Mouse (Mus musculus): ENCODE results near the gene Med13. TPM values are rescaled to one million over a fixed set of nuclear protein-coding genes. Genes with fewer than 3 reads are reported as not detected.

Med13 gene
- polyA plus RNA-seq, 1 experiment from 2014 or later: 15.5 TPM

DNA sequence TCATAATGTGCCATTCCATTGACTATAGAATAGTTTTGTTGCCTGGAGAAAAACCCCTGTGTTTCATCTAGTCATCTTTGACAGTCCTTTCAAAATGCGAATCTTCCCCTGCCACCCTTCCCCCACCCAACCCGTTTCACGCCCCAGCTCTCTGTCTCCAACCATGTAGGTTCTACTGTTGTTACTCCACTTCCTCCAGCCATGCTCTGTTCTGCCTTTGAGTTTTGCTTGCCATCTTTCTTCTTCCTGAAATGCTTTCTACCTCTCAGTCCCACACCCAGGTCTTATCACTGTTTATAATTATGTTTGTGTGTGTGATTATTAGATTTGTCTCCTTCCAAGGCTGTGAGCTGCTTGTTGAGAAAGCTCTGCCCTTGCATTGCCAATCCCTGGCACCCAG, 26.7 kb upstream of the Med13 start:
- H3K4me1 ChIP-seq (replicated peaks; ENCODE audit: control insufficient read depth, insufficient read depth, low read length): no peaks in the 10 kb centered on the region

DNA sequence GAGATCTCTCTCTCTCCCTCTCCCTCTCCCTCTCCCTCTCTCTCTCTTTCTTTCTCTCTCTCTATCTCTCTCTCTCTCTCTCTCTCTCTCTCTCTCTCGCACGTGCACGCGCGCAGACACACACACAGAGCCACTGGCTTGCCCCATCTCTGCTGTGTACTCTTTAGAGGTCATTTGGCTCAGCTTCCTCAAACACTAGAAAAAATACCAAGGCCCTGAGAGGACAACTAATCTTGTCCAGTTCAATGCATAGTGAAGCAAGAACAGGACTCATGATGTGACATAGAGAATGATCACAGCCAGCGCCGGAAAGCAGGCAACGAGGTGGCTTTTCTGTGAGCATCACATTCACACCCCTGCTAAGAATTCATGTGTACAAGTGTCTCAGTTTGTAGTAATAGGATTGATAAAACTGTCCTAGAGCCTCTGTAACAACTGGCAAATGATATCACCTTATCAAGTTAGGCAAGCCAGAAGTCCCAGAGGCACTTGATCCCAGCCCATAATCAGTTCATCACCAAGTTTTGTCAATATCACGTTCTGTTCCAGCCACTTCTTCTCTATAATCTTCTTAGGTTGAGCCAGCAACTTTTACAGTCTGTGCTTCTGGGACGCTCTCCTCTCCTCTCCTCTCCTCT, 25.2 kb upstream of the Med13 start:
- no peaks in the 10 kb centered on the region for H3K36me3 ChIP-seq (ENCODE audit: control insufficient read depth, insufficient read depth, low read length)
- H3K9ac ChIP-seq (ENCODE audit: low read length): no peak overlapping the region
- ATAC-seq (replicated peaks; ENCODE audit: low FRiP score) (no peak), DNase-seq (ENCODE audit: low spot score) (no peak)
- H3K4me2 ChIP-seq (ENCODE audit: low read depth, low read length, severe bottlenecking): no peak overlapping the region
- no peaks in the 10 kb centered on the region for H3K9me3 ChIP-seq (ENCODE audit: control insufficient read depth, low read length)
- no peak overlapping the region for H3K4me3 ChIP-seq (ENCODE audit: low read depth, low read length)
- H3K27me3 ChIP-seq (ENCODE audit: control insufficient read depth, insufficient read depth, low read length): no peaks in the 10 kb centered on the region
- WGBS: 91% methylated on average over 10 of the region's 10 CpGs
- H3K27ac ChIP-seq (ENCODE audit: low read depth, low read length): no peak overlapping the region
- H3K4me1 ChIP-seq (replicated peaks; ENCODE audit: control insufficient read depth, insufficient read depth, low read length): no peaks in the 10 kb centered on the region

More for the DNA sequence above, 26.7 kb upstream of the Med13 start:
- Histone ChIP-seq H3K4me2 (ENCODE audit: low read depth, low read length, severe bottlenecking) (no peak overlapping the region), H3K9me3 (ENCODE audit: control insufficient read depth, low read length) (no peaks in the 10 kb centered on the region), H3K4me3 (ENCODE audit: low read depth, low read length) (no peak overlapping the region), H3K27me3 (ENCODE audit: control insufficient read depth, insufficient read depth, low read length) (no peaks in the 10 kb centered on the region), H3K9ac (ENCODE audit: low read length) (no peak overlapping the region), H3K36me3 (ENCODE audit: control insufficient read depth, insufficient read depth, low read length) (no peaks in the 10 kb centered on the region), H3K27ac (ENCODE audit: low read depth, low read length) (no peak overlapping the region)
- WGBS: 87% methylated on average over 3 of the region's 3 CpGs
- no peak for ATAC-seq (replicated peaks; ENCODE audit: low FRiP score)
- no peak for DNase-seq (ENCODE audit: low spot score)

DNA sequence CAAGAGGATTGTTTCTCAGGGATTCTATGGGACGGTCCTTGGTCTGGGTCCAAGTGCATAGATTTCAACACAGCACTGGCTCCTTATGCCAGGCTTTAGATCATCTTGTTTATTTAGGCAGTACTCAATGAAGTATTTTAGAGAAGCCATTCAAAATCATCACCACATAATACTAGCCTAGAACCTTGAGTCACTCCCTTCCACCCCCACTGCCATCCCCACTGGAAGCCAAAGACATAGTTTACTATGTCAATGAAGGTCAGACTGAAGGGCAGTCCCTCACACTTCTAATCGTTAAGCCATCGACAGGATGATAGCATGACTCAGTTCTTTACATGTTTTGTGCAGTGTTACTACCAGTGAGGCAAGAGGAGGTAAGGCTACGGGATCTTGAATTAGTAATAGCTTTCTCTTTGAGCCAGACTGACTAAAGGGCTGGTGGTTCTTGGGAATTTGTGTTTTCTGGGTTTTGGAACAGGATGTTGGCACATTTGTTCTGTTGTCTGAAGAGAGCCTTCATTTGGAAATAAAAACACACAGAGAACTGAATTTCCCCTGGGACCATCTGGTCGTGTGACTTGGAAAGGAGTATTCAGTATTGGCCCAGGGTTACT, 24.2 kb upstream of the Med13 start:
- Histone ChIP-seq H3K27me3 (ENCODE audit: control insufficient read depth, insufficient read depth, low read length) (no peaks in the 10 kb centered on the region), H3K27ac (ENCODE audit: low read depth, low read length) (no peak overlapping the region), H3K9me3 (ENCODE audit: control insufficient read depth, low read length) (no peaks in the 10 kb centered on the region), H3K4me1 (replicated peaks; ENCODE audit: control insufficient read depth, insufficient read depth, low read length) (no peaks in the 10 kb centered on the region), H3K4me3 (ENCODE audit: low read depth, low read length) (no peak overlapping the region), H3K4me2 (ENCODE audit: low read depth, low read length, severe bottlenecking) (no peak overlapping the region), H3K9ac (ENCODE audit: low read length) (no peak overlapping the region), H3K36me3 (ENCODE audit: control insufficient read depth, insufficient read depth, low read length) (no peaks in the 10 kb centered on the region)
- 81% methylated on average over 5 of the region's 5 CpGs for WGBS
- DNase-seq (ENCODE audit: low spot score): no peak
- no peak for ATAC-seq (replicated peaks; ENCODE audit: low FRiP score)

DNA sequence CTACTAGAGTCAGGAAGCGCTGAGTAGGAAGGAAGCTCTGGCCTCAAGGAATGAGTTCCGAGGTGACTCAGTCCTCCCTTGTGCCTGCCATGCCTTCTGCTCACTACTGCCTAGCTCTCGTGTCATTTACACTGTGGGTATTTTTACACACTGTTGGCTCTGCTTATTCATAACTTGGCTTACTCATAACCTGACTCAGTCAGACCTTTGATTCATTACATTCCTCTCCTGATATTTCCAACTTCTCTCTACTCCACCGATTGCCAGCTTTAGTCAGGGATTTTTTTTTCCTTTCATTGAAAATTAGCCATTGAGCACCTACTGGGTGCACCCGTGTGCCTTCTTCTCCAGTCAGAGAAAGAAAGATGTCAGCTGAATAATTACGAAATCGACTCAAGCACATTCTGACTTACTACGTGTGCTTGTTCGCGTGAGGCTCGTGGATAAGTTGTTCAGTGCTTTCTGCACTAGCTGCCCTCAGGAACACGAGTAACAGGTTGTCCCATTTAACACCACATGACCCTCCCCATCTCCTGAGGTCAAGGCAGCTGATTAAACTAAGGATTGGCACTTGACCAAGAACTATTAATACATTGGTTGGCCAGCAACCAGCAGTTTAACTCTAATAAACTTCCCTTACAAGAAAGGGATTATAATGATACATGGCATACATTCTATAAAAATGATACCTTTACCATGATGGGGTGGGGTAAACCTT, 23.3 kb upstream of the Med13 start:
- Histone ChIP-seq H3K9ac (ENCODE audit: low read length) (no peak overlapping the region), H3K9me3 (ENCODE audit: control insufficient read depth, low read length) (no peaks in the 10 kb centered on the region), H3K4me1 (replicated peaks; ENCODE audit: control insufficient read depth, insufficient read depth, low read length) (no peaks in the 10 kb centered on the region), H3K27ac (ENCODE audit: low read depth, low read length) (no peak overlapping the region), H3K36me3 (ENCODE audit: control insufficient read depth, insufficient read depth, low read length) (no peaks in the 10 kb centered on the region), H3K4me3 (ENCODE audit: low read depth, low read length) (no peak overlapping the region), H3K4me2 (ENCODE audit: low read depth, low read length, severe bottlenecking) (no peak overlapping the region), H3K27me3 (ENCODE audit: control insufficient read depth, insufficient read depth, low read length) (no peaks in the 10 kb centered on the region)
- 88% methylated on average over 12 of the region's 12 CpGs for WGBS
- ATAC-seq (replicated peaks; ENCODE audit: low FRiP score) (no peak), DNase-seq (ENCODE audit: low spot score) (no peak)

DNA sequence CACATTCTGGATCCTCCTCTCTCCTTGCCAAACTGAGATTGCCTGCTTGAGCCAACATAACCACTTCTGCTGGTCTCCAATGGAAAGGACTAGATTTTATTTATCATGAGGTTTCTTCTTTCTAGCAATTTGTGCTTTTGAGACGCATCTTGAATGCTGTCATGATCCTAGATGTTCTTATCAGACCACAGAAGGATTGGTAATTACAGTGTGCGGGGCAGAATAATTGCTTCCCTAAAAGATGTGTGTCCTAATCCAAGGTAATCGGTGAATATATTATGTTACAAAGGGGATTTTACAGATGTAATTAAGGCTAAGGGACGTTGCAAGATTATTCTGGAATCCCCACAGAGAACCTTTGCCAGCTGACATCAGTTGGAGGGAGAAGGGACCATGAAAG, 21.6 kb upstream of the Med13 start:
- 57% methylated on average over 4 of the region's 4 CpGs for WGBS
- no peak for ATAC-seq (replicated peaks; ENCODE audit: low FRiP score)

DNA sequence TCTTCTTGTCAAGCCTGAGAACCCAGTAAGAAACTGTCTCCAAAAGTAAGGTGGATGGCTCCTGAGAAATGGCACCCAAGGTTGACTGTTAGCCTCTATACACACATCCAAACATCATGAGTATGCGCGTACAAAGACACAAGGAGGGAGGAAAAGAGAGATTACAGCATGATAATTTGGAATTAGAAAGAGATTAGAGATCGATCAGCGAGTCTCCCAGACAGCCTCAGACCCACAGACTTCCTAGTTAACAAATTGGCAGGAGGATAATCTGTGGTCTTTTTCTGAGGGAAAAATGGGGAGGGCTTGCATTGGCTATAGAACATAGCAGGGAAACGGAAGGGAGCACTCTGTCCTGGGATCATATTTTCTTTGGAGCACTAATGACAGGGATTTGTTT, 20.4 kb upstream of the Med13 start:
- WGBS: 92% methylated on average over 5 of the region's 5 CpGs
- Histone ChIP-seq H3K27me3 (ENCODE audit: control insufficient read depth, insufficient read depth, low read length) (no peaks in the 10 kb centered on the region), H3K4me2 (ENCODE audit: low read depth, low read length, severe bottlenecking) (no peak overlapping the region), H3K36me3 (ENCODE audit: control insufficient read depth, insufficient read depth, low read length) (no peaks in the 10 kb centered on the region), H3K9ac (ENCODE audit: low read length) (no peak overlapping the region), H3K9me3 (ENCODE audit: control insufficient read depth, low read length) (no peaks in the 10 kb centered on the region), H3K4me1 (replicated peaks; ENCODE audit: control insufficient read depth, insufficient read depth, low read length) (no peaks in the 10 kb centered on the region), H3K4me3 (ENCODE audit: low read depth, low read length) (no peak overlapping the region), H3K27ac (ENCODE audit: low read depth, low read length) (no peak overlapping the region)
- ATAC-seq (replicated peaks; ENCODE audit: low FRiP score): no peak
- no peak for DNase-seq (ENCODE audit: low spot score)

More for the DNA sequence above, 21.6 kb upstream of the Med13 start:
- Histone ChIP-seq H3K4me2 (ENCODE audit: low read depth, low read length, severe bottlenecking) (no peak overlapping the region), H3K27me3 (ENCODE audit: control insufficient read depth, insufficient read depth, low read length) (no peaks in the 10 kb centered on the region), H3K27ac (ENCODE audit: low read depth, low read length) (no peak overlapping the region), H3K36me3 (ENCODE audit: control insufficient read depth, insufficient read depth, low read length) (no peaks in the 10 kb centered on the region), H3K9me3 (ENCODE audit: control insufficient read depth, low read length) (no peaks in the 10 kb centered on the region), H3K4me3 (ENCODE audit: low read depth, low read length) (no peak overlapping the region), H3K9ac (ENCODE audit: low read length) (no peak overlapping the region), H3K4me1 (replicated peaks; ENCODE audit: control insufficient read depth, insufficient read depth, low read length) (no peaks in the 10 kb centered on the region)
- DNase-seq (ENCODE audit: low spot score): no peak

DNA sequence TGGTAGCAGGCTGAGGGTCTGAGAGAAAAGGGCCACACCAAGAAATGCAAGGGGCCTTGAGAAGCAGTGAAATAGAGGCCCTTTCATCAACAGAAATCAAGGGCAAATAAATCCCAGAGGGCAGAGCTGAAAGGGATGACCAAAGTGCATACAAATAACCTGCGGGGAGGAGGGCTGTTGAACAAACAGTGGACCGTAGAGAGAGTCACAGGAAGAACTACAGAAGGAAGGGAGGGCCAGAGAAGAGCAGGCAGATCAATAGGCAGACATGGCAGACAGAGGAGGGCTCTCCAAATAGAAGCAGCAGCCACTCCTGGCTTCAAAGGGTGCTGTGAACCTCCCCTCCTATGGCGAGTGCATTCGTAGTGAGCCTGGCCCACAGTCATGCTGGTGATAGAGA, 19.3 kb upstream of the Med13 start:
- DNase-seq (ENCODE audit: low spot score) (no peak), ATAC-seq (replicated peaks; ENCODE audit: low FRiP score) (no peak)
- H3K4me1 ChIP-seq (replicated peaks; ENCODE audit: control insufficient read depth, insufficient read depth, low read length): no peaks in the 10 kb centered on the region
- H3K9ac ChIP-seq (ENCODE audit: low read length): no peak overlapping the region
- H3K4me3 ChIP-seq (ENCODE audit: low read depth, low read length): no peak overlapping the region
- WGBS: 84% methylated on average over 4 of the region's 4 CpGs
- H3K27me3 ChIP-seq (ENCODE audit: control insufficient read depth, insufficient read depth, low read length): no peaks in the 10 kb centered on the region
- H3K36me3 ChIP-seq (ENCODE audit: control insufficient read depth, insufficient read depth, low read length): no peaks in the 10 kb centered on the region
- H3K9me3 ChIP-seq (ENCODE audit: control insufficient read depth, low read length): no peaks in the 10 kb centered on the region
- no peak overlapping the region for H3K4me2 ChIP-seq (ENCODE audit: low read depth, low read length, severe bottlenecking)
- H3K27ac ChIP-seq (ENCODE audit: low read depth, low read length): no peak overlapping the region

DNA sequence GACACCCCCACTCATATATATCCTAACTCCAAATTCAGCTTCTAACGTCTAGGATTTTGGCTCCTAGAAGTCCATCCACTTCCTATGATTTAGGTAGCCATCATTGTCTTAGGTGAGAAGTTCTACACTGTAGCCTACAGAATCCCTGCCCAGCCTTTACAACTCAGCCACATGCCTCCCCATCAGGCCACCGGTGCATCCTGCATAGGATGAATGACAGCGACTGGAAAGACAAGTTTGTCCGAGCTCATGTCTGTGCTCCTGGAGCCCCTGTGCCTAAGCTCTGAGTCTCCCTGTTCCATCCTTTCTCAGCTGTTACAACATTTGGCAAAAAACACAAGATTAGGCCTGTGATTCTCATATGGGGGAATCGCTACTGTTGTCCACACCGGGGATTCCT, 17.7 kb upstream of the Med13 start:
- H3K4me2 ChIP-seq (ENCODE audit: low read depth, low read length, severe bottlenecking): no peak overlapping the region
- ATAC-seq (replicated peaks; ENCODE audit: low FRiP score): no peak
- H3K4me3 ChIP-seq (ENCODE audit: low read depth, low read length): no peak overlapping the region
- no peaks in the 10 kb centered on the region for H3K4me1 ChIP-seq (replicated peaks; ENCODE audit: control insufficient read depth, insufficient read depth, low read length)
- H3K27me3 ChIP-seq (ENCODE audit: control insufficient read depth, insufficient read depth, low read length): no peaks in the 10 kb centered on the region
- H3K9ac ChIP-seq (ENCODE audit: low read length): no peak overlapping the region
- H3K9me3 ChIP-seq (ENCODE audit: control insufficient read depth, low read length): no peaks in the 10 kb centered on the region
- H3K36me3 ChIP-seq (ENCODE audit: control insufficient read depth, insufficient read depth, low read length): no peaks in the 10 kb centered on the region
- DNase-seq (ENCODE audit: low spot score): no peak
- 88% methylated on average over 6 of the region's 6 CpGs for WGBS
- no peak overlapping the region for H3K27ac ChIP-seq (ENCODE audit: low read depth, low read length)

Data from forebrain, embryonic 11.5 days (tissue).